Mouse (Mus musculus): ENCODE data around the gene Il17d. TPM values are rescaled to one million over a fixed set of nuclear protein-coding genes. Genes with fewer than 3 reads are reported as not detected.
A peak's percentile ranks its signal among the peaks of the same experiment; 100 is the strongest.

Gene Il17d
- total and polyA plus RNA-seq, 2 experiments, result 0.17 TPM; not detected in 1

DNA sequence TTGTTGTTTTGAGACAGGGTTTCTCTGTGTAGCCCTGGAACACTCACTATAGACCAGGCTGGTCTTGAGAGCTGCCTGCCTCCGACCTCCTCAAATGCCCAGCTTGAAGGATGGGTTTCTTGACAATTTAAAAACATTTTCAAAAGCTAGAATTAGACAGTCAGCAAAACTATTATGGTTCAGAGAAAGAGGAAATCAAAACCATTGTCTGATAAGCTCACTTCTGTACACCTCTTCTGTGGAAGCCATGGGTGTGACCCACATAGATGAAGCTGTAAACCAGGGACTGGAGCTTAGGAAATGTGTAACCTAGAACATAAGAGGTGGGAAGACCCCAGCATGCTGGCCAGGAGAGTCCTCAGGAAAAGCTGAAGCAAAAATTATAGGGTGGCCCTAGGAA is 32.3 kb downstream of the Il17d start:
- Histone ChIP-seq H3K4me1 (ENCODE audit: control insufficient read depth, insufficient read depth, low read length) (no peaks in the 10 kb centered on the region), H3K4me3 (ENCODE audit: insufficient read depth, low read depth, low read length) (no peak overlapping the region), H3K27me3 (ENCODE audit: control insufficient read depth, insufficient read depth, low read length) (no peaks in the 10 kb centered on the region), H3K27ac (replicated peaks; ENCODE audit: insufficient read depth, low read depth, low read length) (no peak overlapping the region), H3K79me2 (ENCODE audit: control insufficient read depth, insufficient read depth, low read length) (no peaks in the 10 kb centered on the region), H3K9ac (ENCODE audit: low read depth, low read length) (no peak overlapping the region), H3K36me3 (ENCODE audit: control insufficient read depth, insufficient read depth, low read length) (no peaks in the 10 kb centered on the region; the same call in 1 of the 2 replicates)
- DNase-seq (ENCODE audit: extremely low read depth, low read depth, low spot score), result no peak
- TF ChIP-seq CTCF (IDR thresholded peaks at IDR 0.05; ENCODE audit: low read depth, low read length) (no peak), POLR2A (IDR thresholded peaks at IDR 0.05; ENCODE audit: extremely low read depth, insufficient read depth, low read length) (no peak)
- 97% methylated on average over 1 of the region's 1 CpGs for WGBS

DNA sequence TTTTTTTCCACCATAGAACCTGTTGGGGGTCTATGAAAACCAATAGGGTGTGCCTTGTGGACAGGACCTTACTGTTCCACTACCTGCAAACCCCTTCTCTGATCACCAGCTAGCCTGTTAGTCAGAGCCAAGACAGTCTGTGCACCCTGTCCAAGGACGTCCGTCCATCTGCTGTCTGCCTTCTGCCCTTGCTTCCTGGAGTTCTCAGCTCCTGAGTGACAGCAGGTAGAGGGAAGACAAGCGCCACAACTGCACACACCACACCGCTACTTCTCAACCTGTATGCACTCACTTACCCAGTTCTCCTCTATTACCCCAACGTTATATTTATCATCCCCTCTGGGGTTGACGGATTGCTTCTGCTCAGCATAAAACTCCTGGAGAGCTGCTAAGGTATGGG is 41.0 kb downstream of the Il17d start:
- H3K27me3 ChIP-seq (ENCODE audit: control insufficient read depth, insufficient read depth, low read length), result no peaks in the 10 kb centered on the region
- TF ChIP-seq POLR2A (IDR thresholded peaks at IDR 0.05; ENCODE audit: extremely low read depth, insufficient read depth, low read length), result no peak
- no peak for TF ChIP-seq CTCF (IDR thresholded peaks at IDR 0.05; ENCODE audit: low read depth, low read length)
- H3K4me1 ChIP-seq (ENCODE audit: control insufficient read depth, insufficient read depth, low read length), result peaks cover 6% of the 10 kb centered on the region; the same call in 1 of the 2 replicates
- peaks cover 4% of the 10 kb centered on the region; the same call in 1 of the 2 replicates for H3K36me3 ChIP-seq (ENCODE audit: control insufficient read depth, insufficient read depth, low read length)
- no peak overlapping the region for H3K27ac ChIP-seq (replicated peaks; ENCODE audit: insufficient read depth, low read depth, low read length)
- WGBS, result 92% methylated on average over 6 of the region's 6 CpGs
- no peak overlapping the region for H3K9ac ChIP-seq (ENCODE audit: low read depth, low read length)
- DNase-seq (ENCODE audit: extremely low read depth, low read depth, low spot score), result no peak
- no peaks in the 10 kb centered on the region for H3K79me2 ChIP-seq (ENCODE audit: control insufficient read depth, insufficient read depth, low read length)
- no peak overlapping the region for H3K4me3 ChIP-seq (ENCODE audit: insufficient read depth, low read depth, low read length)

DNA sequence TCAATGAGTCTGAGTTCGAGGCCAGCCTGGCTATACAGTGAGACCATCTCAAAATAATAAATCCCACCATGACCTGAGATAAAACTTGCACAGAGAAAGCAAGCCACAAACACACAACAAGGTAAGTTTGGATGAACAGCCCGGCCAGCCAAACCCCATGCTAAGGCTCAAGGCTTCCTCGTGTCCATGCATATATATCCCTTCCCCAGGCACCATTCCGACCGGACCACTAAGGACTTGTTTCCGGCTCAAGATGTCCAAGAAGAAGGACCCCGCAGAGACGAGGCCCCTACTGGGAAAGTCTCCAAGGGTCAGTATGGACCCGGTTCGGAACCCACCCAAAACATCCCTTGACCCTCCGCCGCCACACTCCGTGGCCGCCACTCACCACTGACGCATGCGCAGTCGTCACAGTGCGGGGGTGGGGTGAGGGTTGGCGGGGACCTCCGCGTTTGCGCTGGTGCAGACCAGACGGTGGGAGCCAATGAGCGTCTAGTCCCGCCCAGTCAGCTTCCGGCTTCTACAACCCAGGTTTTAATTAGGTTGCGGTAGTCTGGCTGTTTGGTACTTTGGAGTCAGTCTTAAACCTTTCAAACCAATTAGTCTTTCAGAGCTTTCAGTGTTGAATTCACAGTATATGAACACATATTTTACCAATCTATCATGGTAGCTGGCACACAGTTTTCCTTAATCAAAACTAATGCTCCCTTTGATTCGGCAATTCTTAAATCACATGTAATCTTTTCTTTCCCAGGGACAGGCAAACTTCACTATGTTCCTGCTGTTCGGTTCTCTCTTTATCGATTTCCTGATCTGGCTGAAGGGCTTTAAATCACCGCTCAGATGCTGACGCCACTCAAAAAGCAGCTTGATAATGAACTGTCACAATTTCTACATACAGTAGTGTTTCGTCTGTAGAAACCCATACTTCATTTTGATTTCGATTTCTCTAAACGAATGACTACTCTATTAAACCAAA is 46.9 kb downstream of the Il17d start, which contains the start of gene Eef1akmt1:
Gene Eef1akmt1, minus strand, starts transcription at position 458 of the 979 bp plus-strand sequence.
- no peaks in the 10 kb centered on the region for H3K27me3 ChIP-seq (ENCODE audit: control insufficient read depth, insufficient read depth, low read length)
- peaks cover 11% of the 10 kb centered on the region; the same call in 1 of the 2 replicates for H3K4me1 ChIP-seq (ENCODE audit: control insufficient read depth, insufficient read depth, low read length)
- H3K9ac ChIP-seq (ENCODE audit: low read depth, low read length), result peak within 1 kb of the TSS; percentile 70
- H3K4me3 ChIP-seq (ENCODE audit: insufficient read depth, low read depth, low read length), result peak within 1 kb of the TSS; percentile 68
- no peaks in the 10 kb centered on the region; the same call in 1 of the 2 replicates for H3K36me3 ChIP-seq (ENCODE audit: control insufficient read depth, insufficient read depth, low read length)
- TF ChIP-seq POLR2A (IDR thresholded peaks at IDR 0.05; ENCODE audit: extremely low read depth, insufficient read depth, low read length), result peak; percentile 74
- no peak for TF ChIP-seq CTCF (IDR thresholded peaks at IDR 0.05; ENCODE audit: low read depth, low read length)
- no peaks in the 10 kb centered on the region for H3K79me2 ChIP-seq (ENCODE audit: control insufficient read depth, insufficient read depth, low read length)
- peak; percentile 92 for DNase-seq (ENCODE audit: extremely low read depth, low read depth, low spot score)
- WGBS, result 4% methylated on average over 35 of the region's 35 CpGs
- peak within 1 kb of the TSS; percentile 58 for H3K27ac ChIP-seq (replicated peaks; ENCODE audit: insufficient read depth, low read depth, low read length)

DNA sequence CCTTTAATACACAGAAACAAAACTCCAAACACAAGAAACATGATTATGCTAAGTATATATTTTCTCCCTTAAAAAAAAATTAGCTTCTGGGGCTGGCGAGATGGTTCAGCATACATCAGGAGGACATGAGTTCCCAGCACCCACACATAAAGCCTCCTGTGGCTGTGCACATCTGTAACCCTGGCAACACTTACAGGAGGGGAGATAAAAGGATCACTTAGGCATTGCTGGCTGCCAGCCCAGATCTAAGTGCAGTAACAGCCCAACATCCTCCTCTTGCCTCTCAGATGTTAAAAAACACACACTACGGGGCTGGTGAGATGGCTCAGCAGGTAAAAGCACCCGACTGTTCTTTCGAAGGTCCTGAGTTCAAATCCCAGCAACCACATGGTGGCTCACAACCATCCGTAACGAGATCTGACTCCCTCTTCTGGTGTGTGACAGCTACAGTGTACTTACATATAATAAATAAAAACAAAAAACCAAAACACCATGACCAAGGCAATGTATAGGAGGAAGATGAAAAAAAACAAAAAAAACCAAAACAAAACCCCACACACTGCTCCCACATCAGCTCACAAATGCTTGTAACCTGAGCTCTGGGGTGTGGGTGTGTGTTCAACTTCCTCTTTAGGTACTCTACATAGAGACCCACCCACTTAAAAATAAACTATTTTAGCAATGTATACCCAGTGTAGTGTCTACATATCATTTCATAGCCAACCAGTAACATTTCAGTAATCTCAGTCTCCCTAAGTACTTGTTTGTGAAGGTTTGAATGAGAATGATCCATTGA is 50.4 kb downstream of the Il17d start:
- WGBS, result 87% methylated on average over 6 of the region's 6 CpGs
- DNase-seq (ENCODE audit: extremely low read depth, low read depth, low spot score), result no peak
- peaks cover 7% of the 10 kb centered on the region; the same call in 1 of the 2 replicates for H3K4me1 ChIP-seq (ENCODE audit: control insufficient read depth, insufficient read depth, low read length)
- no peaks in the 10 kb centered on the region for H3K27me3 ChIP-seq (ENCODE audit: control insufficient read depth, insufficient read depth, low read length)
- H3K79me2 ChIP-seq (ENCODE audit: control insufficient read depth, insufficient read depth, low read length), result no peaks in the 10 kb centered on the region
- no peak for TF ChIP-seq CTCF (IDR thresholded peaks at IDR 0.05; ENCODE audit: low read depth, low read length)
- no peak for TF ChIP-seq POLR2A (IDR thresholded peaks at IDR 0.05; ENCODE audit: extremely low read depth, insufficient read depth, low read length)
- H3K36me3 ChIP-seq (ENCODE audit: control insufficient read depth, insufficient read depth, low read length), result peaks cover 2% of the 10 kb centered on the region
- H3K27ac ChIP-seq (replicated peaks; ENCODE audit: insufficient read depth, low read depth, low read length), result no peak overlapping the region
- H3K4me3 ChIP-seq (ENCODE audit: insufficient read depth, low read depth, low read length), result no peak overlapping the region
- H3K9ac ChIP-seq (ENCODE audit: low read depth, low read length), result no peak overlapping the region

DNA sequence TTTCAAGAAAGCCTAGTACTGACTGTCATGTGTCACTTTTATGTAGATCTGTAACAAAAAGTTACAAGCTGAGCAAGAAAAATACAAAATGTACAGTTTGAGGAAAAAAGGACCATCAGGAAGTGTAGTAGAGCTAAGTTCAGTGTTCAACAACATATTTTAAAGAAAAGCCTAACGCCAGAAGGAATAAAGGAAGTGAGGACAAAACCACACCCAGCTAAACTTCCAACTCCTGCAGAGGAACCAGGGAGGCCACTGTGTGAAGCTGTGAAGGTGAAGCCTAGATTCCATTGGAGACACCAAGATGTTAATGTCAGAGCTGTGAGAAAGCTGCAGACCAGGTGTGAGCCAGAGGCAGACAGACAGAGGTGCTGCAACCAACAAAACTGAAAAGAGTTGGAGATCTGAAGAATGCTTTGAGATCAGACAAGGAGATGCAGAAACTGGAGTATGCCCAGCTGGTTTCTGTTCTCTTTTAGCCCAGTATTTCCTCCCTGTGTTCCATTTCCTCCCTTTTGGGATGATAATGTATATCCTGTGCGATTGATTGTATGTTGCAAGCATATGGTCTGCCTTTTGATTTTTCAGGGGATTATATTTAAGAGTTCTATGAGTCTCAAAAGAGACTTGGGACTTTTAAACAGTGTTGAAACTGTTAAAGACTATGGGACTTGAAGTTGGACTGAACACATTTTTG is 51.9 kb downstream of the Il17d start:
- Histone ChIP-seq H3K36me3 (ENCODE audit: control insufficient read depth, insufficient read depth, low read length) (peaks cover 8% of the 10 kb centered on the region), H3K27ac (replicated peaks; ENCODE audit: insufficient read depth, low read depth, low read length) (no peak overlapping the region), H3K4me3 (ENCODE audit: insufficient read depth, low read depth, low read length) (no peak overlapping the region), H3K4me1 (ENCODE audit: control insufficient read depth, insufficient read depth, low read length) (peaks cover 3% of the 10 kb centered on the region; the same call in 1 of the 2 replicates), H3K27me3 (ENCODE audit: control insufficient read depth, insufficient read depth, low read length) (no peaks in the 10 kb centered on the region), H3K79me2 (ENCODE audit: control insufficient read depth, insufficient read depth, low read length) (no peaks in the 10 kb centered on the region), H3K9ac (ENCODE audit: low read depth, low read length) (no peak overlapping the region)
- TF ChIP-seq CTCF (IDR thresholded peaks at IDR 0.05; ENCODE audit: low read depth, low read length) (no peak), POLR2A (IDR thresholded peaks at IDR 0.05; ENCODE audit: extremely low read depth, insufficient read depth, low read length) (no peak)
- DNase-seq (ENCODE audit: extremely low read depth, low read depth, low spot score), result no peak
- 82% methylated on average over 2 of the region's 2 CpGs for WGBS

Data from liver, adult 2 months (tissue).